1 mouse cellular context compared by ENCODE assay signal in the genomic region with DNA sequence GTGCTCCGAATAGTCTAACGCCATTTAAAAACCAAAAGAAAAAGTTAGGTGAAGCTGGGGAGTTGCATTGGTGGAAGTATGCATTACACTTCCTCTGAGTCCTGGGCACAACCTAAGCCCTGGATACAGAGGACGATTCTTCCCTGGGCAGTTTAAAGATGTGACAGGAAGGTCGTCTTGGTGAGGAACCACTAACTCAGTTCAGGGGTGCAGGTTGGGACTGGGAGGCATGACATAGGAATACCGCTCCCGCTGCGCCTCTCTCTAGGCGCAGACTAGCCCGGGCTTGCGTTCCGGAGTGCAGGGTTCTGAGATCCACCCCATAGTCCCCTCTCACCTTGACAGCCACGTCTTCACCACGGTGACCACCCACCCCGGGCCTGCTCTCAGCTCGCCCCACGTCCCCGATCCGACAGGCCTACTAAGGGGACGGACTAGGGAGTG.
TF ChIP-seq lines count a peak whose summit lies in the region.

No protein-coding gene starts in this region.

TF ChIP-seq in MEL, 35 proteins besides CTCF, POLR2A, EP300 and RAD21:
- no peak for TF ChIP-seq MAFK (IDR thresholded peaks at IDR 0.05; ENCODE audit: borderline replicate concordance, low read depth, low read length)
- TF ChIP-seq ETS1 (IDR thresholded peaks at IDR 0.05; ENCODE audit: low read depth, low read length) = 0 out of 2 replicates have a peak, but pooled peaks have one; percentile 24
- no peak for TF ChIP-seq SIN3A (IDR thresholded peaks at IDR 0.05; ENCODE audit: low read length)
- TF ChIP-seq MXI1 (IDR thresholded peaks at IDR 0.05; ENCODE audit: low read depth, low read length) = peak; percentile 65; the same call in 1 of the 2 replicates
